Mouse (Mus musculus): ENCODE results near the gene Sds. TPM values are rescaled to one million over a fixed set of nuclear protein-coding genes. Genes with fewer than 3 reads are reported as not detected.
"Not testable (repeated sequence)": the region's sequence is repeated elsewhere in the genome, so short reads cannot be mapped to it uniquely, and the experiment has no call there.

Sds gene
- polyA plus RNA-seq, 1 experiment from 2014 or later: not detected

GRCm38 (mm10) chr5:120490679-120491192 lies 14.4 kb downstream of the Sds start:
- Histone ChIP-seq H3K27ac (ENCODE audit: low read depth, low read length) (no peak overlapping the region), H3K4me3 (ENCODE audit: low read depth, low read length) (no peak overlapping the region), H3K9me3 (replicated peaks; ENCODE audit: control insufficient read depth, low read length) (no peaks in the 10 kb centered on the region), H3K4me2 (no peak overlapping the region), H3K36me3 (ENCODE audit: control insufficient read depth, insufficient read depth, low read length) (peaks cover 7% of the 10 kb centered on the region; the same call in 1 of the 2 replicates), H3K4me1 (ENCODE audit: control insufficient read depth, insufficient read depth, low read length) (no peaks in the 10 kb centered on the region), H3K27me3 (ENCODE audit: control insufficient read depth, insufficient read depth, low read length) (no peaks in the 10 kb centered on the region), H3K9ac (ENCODE audit: low read depth, low read length) (no peak overlapping the region)
- no peak for ATAC-seq (replicated peaks; ENCODE audit: insufficient number of reproducible peaks, low FRiP score, low TSS enrichment)
- WGBS (ENCODE audit: insufficient replicate concordance): 58% methylated on average over 8 of the region's 8 CpGs

DNA sequence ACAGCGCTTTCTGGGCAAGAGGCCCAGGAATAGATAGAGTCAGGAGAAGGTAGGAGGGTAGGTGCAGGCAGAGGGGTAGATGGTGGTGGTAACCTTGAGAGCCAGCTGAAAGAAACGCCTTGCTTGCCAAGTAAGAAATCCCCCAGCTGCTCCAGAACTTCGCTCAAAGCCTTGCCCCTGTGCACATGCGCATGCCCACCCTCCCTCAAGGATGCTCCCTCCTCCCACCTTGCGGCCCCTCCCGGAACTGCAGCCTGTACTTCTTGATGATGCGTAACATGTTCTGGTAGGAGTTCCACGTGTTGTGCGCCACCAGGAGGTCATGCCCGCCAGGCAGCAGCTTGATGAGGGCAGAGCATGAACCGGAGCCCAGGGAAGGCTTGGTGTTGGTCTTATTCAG lies 16.1 kb downstream of the Sds start:
- Histone ChIP-seq H3K4me2 (no peak overlapping the region), H3K9me3 (replicated peaks; ENCODE audit: control insufficient read depth, low read length) (no peaks in the 10 kb centered on the region), H3K27ac (ENCODE audit: low read depth, low read length) (no peak overlapping the region), H3K27me3 (ENCODE audit: control insufficient read depth, insufficient read depth, low read length) (no peaks in the 10 kb centered on the region), H3K4me1 (ENCODE audit: control insufficient read depth, insufficient read depth, low read length) (no peaks in the 10 kb centered on the region), H3K4me3 (ENCODE audit: low read depth, low read length) (no peak overlapping the region), H3K36me3 (ENCODE audit: control insufficient read depth, insufficient read depth, low read length) (0 out of 2 replicates have a peak, but pooled peaks cover under 1% of the 10 kb centered on the region), H3K9ac (ENCODE audit: low read depth, low read length) (no peak overlapping the region)
- WGBS (ENCODE audit: insufficient replicate concordance): 70% methylated on average over 11 of the region's 11 CpGs
- ATAC-seq (replicated peaks; ENCODE audit: insufficient number of reproducible peaks, low FRiP score, low TSS enrichment): no peak

DNA sequence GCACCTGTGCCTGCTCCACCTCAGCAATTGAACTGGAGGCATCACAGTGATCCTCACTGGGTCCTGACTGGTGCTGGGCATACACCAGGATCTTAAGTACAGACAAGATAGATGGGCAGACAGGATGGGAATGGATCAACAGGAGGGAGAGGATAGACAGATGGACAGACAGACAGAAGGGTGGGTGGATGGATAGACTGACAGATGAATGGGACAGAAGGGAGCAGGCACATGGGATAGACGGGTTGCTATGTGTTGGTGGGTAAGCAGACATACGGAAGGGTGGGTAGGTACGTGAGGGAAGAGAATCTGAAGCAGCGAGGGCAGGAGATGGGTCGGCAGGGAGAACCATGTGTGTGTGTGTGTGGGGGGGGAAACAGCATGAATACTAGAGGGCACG lies 17.1 kb downstream of the Sds start:
- no peak overlapping the region for H3K4me3 ChIP-seq (ENCODE audit: low read depth, low read length)
- ATAC-seq (replicated peaks; ENCODE audit: insufficient number of reproducible peaks, low FRiP score, low TSS enrichment): no peak
- no peak overlapping the region for H3K27ac ChIP-seq (ENCODE audit: low read depth, low read length)
- H3K4me1 ChIP-seq (ENCODE audit: control insufficient read depth, insufficient read depth, low read length): no peaks in the 10 kb centered on the region
- H3K27me3 ChIP-seq (ENCODE audit: control insufficient read depth, insufficient read depth, low read length): no peaks in the 10 kb centered on the region
- no peaks in the 10 kb centered on the region for H3K9me3 ChIP-seq (replicated peaks; ENCODE audit: control insufficient read depth, low read length)
- H3K9ac ChIP-seq (ENCODE audit: low read depth, low read length): no peak overlapping the region
- WGBS (ENCODE audit: insufficient replicate concordance): 83% methylated on average over 6 of the region's 6 CpGs
- H3K4me2 ChIP-seq: no peak overlapping the region
- no peaks in the 10 kb centered on the region for H3K36me3 ChIP-seq (ENCODE audit: control insufficient read depth, insufficient read depth, low read length)

- H3K27me3 ChIP-seq (ENCODE audit: control insufficient read depth, insufficient read depth, low read length): no peaks in the 10 kb centered on the region
- no peak overlapping the region for H3K27ac ChIP-seq (ENCODE audit: low read depth, low read length)
- no peaks in the 10 kb centered on the region for H3K9me3 ChIP-seq (replicated peaks; ENCODE audit: control insufficient read depth, low read length)
- no peak overlapping the region for H3K9ac ChIP-seq (ENCODE audit: low read depth, low read length)
- H3K4me2 ChIP-seq: no peak overlapping the region
- H3K36me3 ChIP-seq (ENCODE audit: control insufficient read depth, insufficient read depth, low read length): no peaks in the 10 kb centered on the region
- H3K4me1 ChIP-seq (ENCODE audit: control insufficient read depth, insufficient read depth, low read length): no peaks in the 10 kb centered on the region
- WGBS (ENCODE audit: insufficient replicate concordance): 78% methylated on average over 9 of the region's 9 CpGs
- no peak for ATAC-seq (replicated peaks; ENCODE audit: insufficient number of reproducible peaks, low FRiP score, low TSS enrichment)
- no peak overlapping the region for H3K4me3 ChIP-seq (ENCODE audit: low read depth, low read length)
These were observed 17.6 kb downstream of the Sds start for GRCm38 (mm10) chr5:120493873-120494395.

- ATAC-seq (replicated peaks; ENCODE audit: insufficient number of reproducible peaks, low FRiP score, low TSS enrichment): no peak
- WGBS (ENCODE audit: insufficient replicate concordance): 67% methylated on average over 10 of the region's 10 CpGs
- H3K4me3 ChIP-seq (ENCODE audit: low read depth, low read length): no peak overlapping the region
- H3K36me3 ChIP-seq (ENCODE audit: control insufficient read depth, insufficient read depth, low read length): no peaks in the 10 kb centered on the region
- no peak overlapping the region for H3K4me2 ChIP-seq
- H3K9ac ChIP-seq (ENCODE audit: low read depth, low read length): no peak overlapping the region
- no peaks in the 10 kb centered on the region for H3K4me1 ChIP-seq (ENCODE audit: control insufficient read depth, insufficient read depth, low read length)
- no peaks in the 10 kb centered on the region for H3K9me3 ChIP-seq (replicated peaks; ENCODE audit: control insufficient read depth, low read length)
- H3K27ac ChIP-seq (ENCODE audit: low read depth, low read length): no peak overlapping the region
- no peaks in the 10 kb centered on the region for H3K27me3 ChIP-seq (ENCODE audit: control insufficient read depth, insufficient read depth, low read length)
These were observed 18.9 kb downstream of the Sds start for GRCm38 (mm10) chr5:120495064-120495702.

- Histone ChIP-seq H3K9me3 (replicated peaks; ENCODE audit: control insufficient read depth, low read length) (no peaks in the 10 kb centered on the region), H3K27me3 (ENCODE audit: control insufficient read depth, insufficient read depth, low read length) (no peaks in the 10 kb centered on the region), H3K36me3 (ENCODE audit: control insufficient read depth, insufficient read depth, low read length) (no peaks in the 10 kb centered on the region), H3K27ac (ENCODE audit: low read depth, low read length) (no peak overlapping the region), H3K9ac (ENCODE audit: low read depth, low read length) (no peak overlapping the region), H3K4me1 (ENCODE audit: control insufficient read depth, insufficient read depth, low read length) (no peaks in the 10 kb centered on the region), H3K4me3 (ENCODE audit: low read depth, low read length) (no peak overlapping the region), H3K4me2 (no peak overlapping the region)
- ATAC-seq (replicated peaks; ENCODE audit: insufficient number of reproducible peaks, low FRiP score, low TSS enrichment): no peak
- 85% methylated on average over 13 of the region's 13 CpGs for WGBS (ENCODE audit: insufficient replicate concordance)
These were observed 19.4 kb downstream of the Sds start for GRCm38 (mm10) chr5:120495703-120496226.

GRCm38 (mm10) chr5:120497071-120497470 lies 20.7 kb downstream of the Sds start:
- Histone ChIP-seq H3K27me3 (ENCODE audit: control insufficient read depth, insufficient read depth, low read length) (no peaks in the 10 kb centered on the region), H3K4me3 (ENCODE audit: low read depth, low read length) (no peak overlapping the region), H3K4me1 (ENCODE audit: control insufficient read depth, insufficient read depth, low read length) (peaks cover under 1% of the 10 kb centered on the region), H3K9me3 (replicated peaks; ENCODE audit: control insufficient read depth, low read length) (no peaks in the 10 kb centered on the region), H3K9ac (ENCODE audit: low read depth, low read length) (no peak overlapping the region), H3K36me3 (ENCODE audit: control insufficient read depth, insufficient read depth, low read length) (no peaks in the 10 kb centered on the region), H3K4me2 (no peak overlapping the region), H3K27ac (ENCODE audit: low read depth, low read length) (no peak overlapping the region)
- no peak for ATAC-seq (replicated peaks; ENCODE audit: insufficient number of reproducible peaks, low FRiP score, low TSS enrichment)
- 82% methylated on average over 3 of the region's 3 CpGs for WGBS (ENCODE audit: insufficient replicate concordance)

- Histone ChIP-seq H3K27me3 (ENCODE audit: control insufficient read depth, insufficient read depth, low read length) (no peaks in the 10 kb centered on the region), H3K9ac (ENCODE audit: low read depth, low read length) (no peak overlapping the region), H3K4me3 (ENCODE audit: low read depth, low read length) (no peak overlapping the region), H3K27ac (ENCODE audit: low read depth, low read length) (no peak overlapping the region), H3K9me3 (replicated peaks; ENCODE audit: control insufficient read depth, low read length) (no peaks in the 10 kb centered on the region), H3K4me1 (ENCODE audit: control insufficient read depth, insufficient read depth, low read length) (peaks cover 9% of the 10 kb centered on the region), H3K36me3 (ENCODE audit: control insufficient read depth, insufficient read depth, low read length) (no peaks in the 10 kb centered on the region), H3K4me2 (no peak overlapping the region)
- ATAC-seq (replicated peaks; ENCODE audit: insufficient number of reproducible peaks, low FRiP score, low TSS enrichment): no peak
- 84% methylated on average over 4 of the region's 4 CpGs for WGBS (ENCODE audit: insufficient replicate concordance)
These were observed 22.9 kb downstream of the Sds start for GRCm38 (mm10) chr5:120499202-120499601.

- not testable (repeated sequence) for H3K27ac ChIP-seq (ENCODE audit: low read depth, low read length); H3K9me3 ChIP-seq (replicated peaks; ENCODE audit: control insufficient read depth, low read length); H3K4me3 ChIP-seq (ENCODE audit: low read depth, low read length); H3K4me2 ChIP-seq; H3K27me3 ChIP-seq (ENCODE audit: control insufficient read depth, insufficient read depth, low read length); ATAC-seq (replicated peaks; ENCODE audit: insufficient number of reproducible peaks, low FRiP score, low TSS enrichment); H3K9ac ChIP-seq (ENCODE audit: low read depth, low read length); H3K36me3 ChIP-seq (ENCODE audit: control insufficient read depth, insufficient read depth, low read length)
- peaks cover 12% of the 10 kb centered on the region for H3K4me1 ChIP-seq (ENCODE audit: control insufficient read depth, insufficient read depth, low read length)
- WGBS (ENCODE audit: insufficient replicate concordance): 85% methylated on average over 9 of the region's 9 CpGs
These were observed 24.3 kb downstream of the Sds start for GRCm38 (mm10) chr5:120500609-120501008.

All from heart, embryonic 11.5 days (tissue).